Comparison of ENCODE assay signal across 10 mouse cellular contexts in the genomic region with DNA sequence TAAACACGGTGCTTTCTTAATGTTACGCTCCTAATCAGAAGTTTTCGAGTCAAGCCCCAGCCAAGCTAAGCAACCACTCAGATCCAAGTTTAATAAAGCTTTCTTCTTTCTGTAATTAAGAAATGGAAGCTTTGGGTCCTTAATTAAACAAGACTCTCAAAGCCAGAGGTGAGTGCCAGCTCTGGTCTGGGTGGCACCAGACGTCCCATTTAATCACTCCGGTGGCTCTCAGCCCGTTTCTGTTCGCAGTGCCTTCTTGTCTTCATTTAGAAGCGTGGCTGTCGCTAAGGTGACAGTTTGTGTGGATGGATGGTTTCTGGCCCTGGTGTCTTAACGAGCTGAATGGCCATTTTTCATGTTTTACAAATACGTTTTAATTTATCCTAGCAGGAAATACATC.
A peak's percentile ranks its signal among the peaks of the same experiment; 100 is the strongest.
DNase-seq lines count a peak whose midpoint lies in the region; ATAC-seq and TF ChIP-seq lines count a peak whose summit lies in the region.
"Had no signal": no experiment of that assay in that cellular context is flagged by ENCODE, and none has a peak within 500 bp of the region (broad histone marks: within the 10 kb centered on the region; RNA-seq: fewer than 3 reads in every experiment).

No protein-coding gene starts in this region.

- H3K4me1 ChIP-seq in hindbrain, embryonic 12.5 days, result peaks cover 15% of the 10 kb centered on the region
- H3K4me1 ChIP-seq in hindbrain, embryonic 11.5 days (replicated peaks; ENCODE audit: control insufficient read depth, insufficient read depth, low read length), result no peaks in the 10 kb centered on the region
- H3K4me1 ChIP-seq in midbrain, postnatal 0 days (ENCODE audit: insufficient read depth, low read length), result peaks cover 3% of the 10 kb centered on the region; the same call in 1 of the 2 replicates
- peaks cover 10% of the 10 kb centered on the region; the same call in 1 of the 2 replicates for H3K4me1 ChIP-seq in midbrain, embryonic 15.5 days
- H3K4me1 ChIP-seq in forebrain, postnatal 0 days (ENCODE audit: insufficient read depth), result peaks cover 6% of the 10 kb centered on the region; the same call in 1 of the 2 replicates

- H3K27ac ChIP-seq in hindbrain, embryonic 12.5 days, result no peak overlapping the region
- no peak overlapping the region for H3K27ac ChIP-seq in hindbrain, embryonic 11.5 days (ENCODE audit: low read depth, low read length)
- H3K27ac ChIP-seq in midbrain, postnatal 0 days (ENCODE audit: low read depth, low read length), result no peak overlapping the region
- H3K27ac ChIP-seq in midbrain, embryonic 15.5 days, result no peak overlapping the region
- no peak overlapping the region for H3K27ac ChIP-seq in forebrain, postnatal 0 days (ENCODE audit: low read depth, low read length)

- no peak overlapping the region for H3K4me3 ChIP-seq in hindbrain, embryonic 12.5 days
- H3K4me3 ChIP-seq in hindbrain, embryonic 11.5 days (ENCODE audit: low read depth, low read length), result no peak overlapping the region
- H3K4me3 ChIP-seq in midbrain, postnatal 0 days (ENCODE audit: low read depth, low read length), result no peak overlapping the region
- H3K4me3 ChIP-seq in midbrain, embryonic 15.5 days, result no peak overlapping the region
- H3K4me3 ChIP-seq in forebrain, postnatal 0 days (ENCODE audit: low read depth, low read length), result no peak overlapping the region
- H3K4me3 ChIP-seq: erythroblast, embryonic 14.5 days; neural tube, embryonic 13.5 days had no signal

- no peaks in the 10 kb centered on the region for H3K9me3 ChIP-seq in hindbrain, embryonic 12.5 days (replicated peaks)
- no peaks in the 10 kb centered on the region for H3K9me3 ChIP-seq in hindbrain, embryonic 11.5 days (ENCODE audit: control insufficient read depth, low read length)
- no peaks in the 10 kb centered on the region for H3K9me3 ChIP-seq in midbrain, postnatal 0 days (ENCODE audit: low read length)
- H3K9me3 ChIP-seq in midbrain, embryonic 15.5 days, result no peaks in the 10 kb centered on the region
- no peaks in the 10 kb centered on the region for H3K9me3 ChIP-seq in forebrain, postnatal 0 days (ENCODE audit: low read length)
- H3K9me3 ChIP-seq: neural tube, embryonic 13.5 days had no signal

- DNase-seq in hindbrain, embryonic 11.5 days (ENCODE audit: low spot score), result no peak
- DNase-seq in midbrain, postnatal 0 days (ENCODE audit: low spot score), result peak; percentile 86
- peak; percentile 58 for DNase-seq in forebrain, postnatal 0 days
- DNase-seq in retina, embryonic 14.5 days (ENCODE audit: low spot score), result peak; percentile 27
- DNase-seq in frontal cortex, postnatal 25 days (ENCODE audit: low spot score in 2 of 2), result no peak
- DNase-seq: lung, embryonic 14.5 days had no signal

- 62% methylated on average over 11 of the region's 11 CpGs for whole genome bisulfite sequencing in hindbrain, embryonic 12.5 days
- 79% methylated on average over 11 of the region's 11 CpGs for WGBS in hindbrain, embryonic 11.5 days
- 54% methylated on average over 11 of the region's 11 CpGs for WGBS in midbrain, postnatal 0 days
- 51% methylated on average over 11 of the region's 11 CpGs for WGBS in midbrain, embryonic 15.5 days
- WGBS in forebrain, postnatal 0 days, result 23% methylated on average over 11 of the region's 11 CpGs

- no peaks in the 10 kb centered on the region for H3K27me3 ChIP-seq in hindbrain, embryonic 12.5 days
- H3K27me3 ChIP-seq in hindbrain, embryonic 11.5 days (ENCODE audit: control insufficient read depth, insufficient read depth, low read length), result no peaks in the 10 kb centered on the region
- H3K27me3 ChIP-seq in midbrain, postnatal 0 days (ENCODE audit: insufficient read depth, low read length), result no peaks in the 10 kb centered on the region
- H3K27me3 ChIP-seq in midbrain, embryonic 15.5 days (replicated peaks), result no peaks in the 10 kb centered on the region
- no peaks in the 10 kb centered on the region for H3K27me3 ChIP-seq in forebrain, postnatal 0 days (ENCODE audit: insufficient read depth, low read length)
- H3K27me3 ChIP-seq: neural tube, embryonic 13.5 days had no signal

- H3K4me2 ChIP-seq in hindbrain, embryonic 12.5 days (replicated peaks), result no peak overlapping the region
- H3K4me2 ChIP-seq in hindbrain, embryonic 11.5 days (replicated peaks; ENCODE audit: low read depth, low read length), result no peak overlapping the region
- no peak overlapping the region for H3K4me2 ChIP-seq in midbrain, postnatal 0 days (ENCODE audit: low read depth, low read length, poor library complexity, severe bottlenecking)
- H3K4me2 ChIP-seq in midbrain, embryonic 15.5 days, result no peak overlapping the region
- H3K4me2 ChIP-seq in forebrain, postnatal 0 days (ENCODE audit: low read depth), result 0 out of 2 replicates have a peak overlapping the region, but pooled peaks have one; percentile 2
- H3K4me2 ChIP-seq: lung, embryonic 14.5 days; neural tube, embryonic 13.5 days had no signal

- H3K9ac ChIP-seq in hindbrain, embryonic 12.5 days, result no peak overlapping the region
- no peak overlapping the region for H3K9ac ChIP-seq in hindbrain, embryonic 11.5 days (ENCODE audit: low read depth, low read length)
- no peak overlapping the region for H3K9ac ChIP-seq in midbrain, postnatal 0 days (replicated peaks; ENCODE audit: low read length, poor library complexity, severe bottlenecking)
- no peak overlapping the region for H3K9ac ChIP-seq in midbrain, embryonic 15.5 days
- no peak overlapping the region for H3K9ac ChIP-seq in forebrain, postnatal 0 days
- H3K9ac ChIP-seq: lung, embryonic 14.5 days; neural tube, embryonic 13.5 days had no signal

- H3K36me3 ChIP-seq in hindbrain, embryonic 12.5 days, result peaks cover 10% of the 10 kb centered on the region; the same call in 1 of the 2 replicates
- H3K36me3 ChIP-seq in hindbrain, embryonic 11.5 days (ENCODE audit: control insufficient read depth, insufficient read depth, low read length), result no peaks in the 10 kb centered on the region
- H3K36me3 ChIP-seq in midbrain, postnatal 0 days (ENCODE audit: insufficient read depth, low read length), result no peaks in the 10 kb centered on the region
- H3K36me3 ChIP-seq in midbrain, embryonic 15.5 days (replicated peaks), result no peaks in the 10 kb centered on the region
- H3K36me3 ChIP-seq in forebrain, postnatal 0 days (ENCODE audit: insufficient read depth), result no peaks in the 10 kb centered on the region

- TF ChIP-seq CTCF in midbrain, postnatal 0 days (IDR thresholded peaks at IDR 0.05), result no peak
- TF ChIP-seq CTCF in forebrain, postnatal 0 days (IDR thresholded peaks at IDR 0.05; ENCODE audit: low read depth), result no peak

- ATAC-seq in hindbrain, embryonic 12.5 days (ENCODE audit: low FRiP score), result peak; percentile 50; the same call in 1 of the 2 replicates
- no peak for ATAC-seq in hindbrain, embryonic 11.5 days (ENCODE audit: low FRiP score)
- ATAC-seq in midbrain, postnatal 0 days (ENCODE audit: low FRiP score), result no peak
- no peak for ATAC-seq in midbrain, embryonic 15.5 days (replicated peaks)
- peak; percentile 75 for ATAC-seq in forebrain, postnatal 0 days

Comparison
In these comparisons a context has a peak if more than half of its experiments do, and no peak if none do; other contexts are left out.
1. ATAC-seq: peak in hindbrain, embryonic 12.5 days (single experiment) and forebrain, postnatal 0 days (single experiment); none in hindbrain, embryonic 11.5 days (single experiment), midbrain, postnatal 0 days (single experiment) and midbrain, embryonic 15.5 days (single experiment).
2. DNase-seq: peak in midbrain, postnatal 0 days (single experiment), forebrain, postnatal 0 days (single experiment) and retina, embryonic 14.5 days (single experiment); none in hindbrain, embryonic 11.5 days (single experiment) and frontal cortex, postnatal 25 days (0 of 2).